Mouse (Mus musculus) T-helper 2 cell (primary cell): ENCODE measurements around the gene Sirpb1b.
"Not testable (repeated sequence)": the region's sequence is repeated elsewhere in the genome, so short reads cannot be mapped to it uniquely, and the experiment has no call there.

ENCODE experiments used
- in situ Hi-C: fragments of 300-600 bp; cut with MboI, MseI; formaldehyde crosslinking; loops from one replicate; pipeline ENCODE4 v1.15.1; 2025; ENCODE audit warnings: high pct_unique_total_duplicates

Sirpb1b gene

GRCm38 (mm10) chr3:15574887-15575286 is at the start of gene Sirpb1b:
Gene Sirpb1b, minus strand, starts transcription at chr3:15575065.
- in situ Hi-C loops: loop anchor here (5.0 kb wide), 1 partner anchor 272 kb away; the partner anchor contains the start of gene Sirpb1c

GRCm38 (mm10) chr3:15590377-15591117 is 15.7 kb upstream of the Sirpb1b start:
- in situ Hi-C loops: not testable (repeated sequence)

- in situ Hi-C loops: not testable (repeated sequence)
Measured at GRCm38 (mm10) chr3:15586665-15587064, 11.8 kb upstream of the Sirpb1b start.

GRCm38 (mm10) chr3:15583452-15583851 is 8.6 kb upstream of the Sirpb1b start:
- in situ Hi-C loops: no loop called here

- in situ Hi-C loops: not testable (repeated sequence)
Measured at GRCm38 (mm10) chr3:15582948-15583347, 8.1 kb upstream of the Sirpb1b start.

GRCm38 (mm10) chr3:15576466-15576865 is 1.6 kb upstream of the Sirpb1b start:
- in situ Hi-C loops: loop anchor here (5.0 kb wide), 1 partner anchor 271 kb away; the partner anchor contains the start of gene Sirpb1c

GRCm38 (mm10) chr3:15528589-15528988 is 46.3 kb downstream of the Sirpb1b start:
- in situ Hi-C loops: loop anchor here (5.0 kb wide), 1 partner anchor 294 kb away; no protein-coding TSS in a partner anchor

- in situ Hi-C loops: not testable (repeated sequence)
Measured at GRCm38 (mm10) chr3:15513608-15514007, 61.3 kb downstream of the Sirpb1b start.

- in situ Hi-C loops: not testable (repeated sequence)
Measured at GRCm38 (mm10) chr3:15507792-15508321, 67.0 kb downstream of the Sirpb1b start.

- in situ Hi-C loops: not testable (repeated sequence)
Measured at GRCm38 (mm10) chr3:15474831-15475230, 100.0 kb downstream of the Sirpb1b start.

- in situ Hi-C loops: not testable (repeated sequence)
Measured at GRCm38 (mm10) chr3:15470158-15470557, 104.7 kb downstream of the Sirpb1b start.
